Comparison of ENCODE assay signal across 8 mouse cellular contexts in genomic region chr4:29117926-29118325, GRCm38 (mm10).
DNase-seq lines count a peak whose midpoint lies in the region; ATAC-seq and TF ChIP-seq lines count a peak whose summit lies in the region.

No protein-coding gene starts in this region.

- 45% methylated on average over 9 of the region's 9 CpGs for WGBS in midbrain, embryonic 13.5 days

- peak; percentile 4 for DNase-seq in NIH3T3 (ENCODE audit: low read depth)
- peak; percentile 29 for DNase-seq in gastrocnemius, postnatal 25 days
- DNase-seq in layer of hippocampus, adult 2 months (ENCODE audit: low spot score in 2 of 2) = peak; percentile 47 to 66
- DNase-seq in adrenal gland, postnatal 4 days (ENCODE audit: low spot score in 2 of 2) = no peak
- DNase-seq in urinary bladder, postnatal 25 days (ENCODE audit: low spot score) = no peak

- H3K36me3 ChIP-seq in midbrain, embryonic 13.5 days = no peaks in the 10 kb centered on the region

- H3K4me2 ChIP-seq in midbrain, embryonic 13.5 days (replicated peaks) = no peak overlapping the region

- H3K9me3 ChIP-seq in midbrain, embryonic 13.5 days = no peaks in the 10 kb centered on the region

- peaks cover 58% of the 10 kb centered on the region for H3K27me3 ChIP-seq in midbrain, embryonic 13.5 days

- no peak overlapping the region for H3K27ac ChIP-seq in layer of hippocampus, adult 2 months
- no peak overlapping the region for H3K27ac ChIP-seq in midbrain, embryonic 13.5 days

- ATAC-seq in cerebellum, adult (ENCODE audit: insufficient number of reproducible peaks, low FRiP score, low TSS enrichment) = peak; percentile 65; the same call in 1 of the 2 replicates
- peak; percentile 53; the same call in 1 of the 2 replicates for ATAC-seq in midbrain, embryonic 13.5 days
- ATAC-seq in CD4-positive, CD25-positive, alpha-beta regulatory T cell, adult 4 months = no peak

- H3K4me1 ChIP-seq in midbrain, embryonic 13.5 days (replicated peaks) = peaks cover 18% of the 10 kb centered on the region; the same call in 1 of the 2 replicates

- no peak overlapping the region for H3K4me3 ChIP-seq in layer of hippocampus, adult 2 months
- no peak overlapping the region for H3K4me3 ChIP-seq in midbrain, embryonic 13.5 days (replicated peaks)

- no peak for TF ChIP-seq CTCF in layer of hippocampus, adult 2 months (conservative IDR thresholded peaks at IDR 0.05)

- no peak overlapping the region for H3K9ac ChIP-seq in midbrain, embryonic 13.5 days (replicated peaks)

Comparison
In these comparisons a context has a peak if more than half of its experiments do, and no peak if none do; other contexts are left out.
1. DNase-seq: peak in NIH3T3 (single experiment), gastrocnemius, postnatal 25 days (single experiment) and layer of hippocampus, adult 2 months (2 of 2); none in adrenal gland, postnatal 4 days (0 of 2) and urinary bladder, postnatal 25 days (single experiment).